Mouse (Mus musculus): ENCODE results near the gene Olfr1320.
"Not testable (repeated sequence)": the region's sequence is repeated elsewhere in the genome, so short reads cannot be mapped to it uniquely, and the experiment has no call there.

The Olfr1320 gene

DNA sequence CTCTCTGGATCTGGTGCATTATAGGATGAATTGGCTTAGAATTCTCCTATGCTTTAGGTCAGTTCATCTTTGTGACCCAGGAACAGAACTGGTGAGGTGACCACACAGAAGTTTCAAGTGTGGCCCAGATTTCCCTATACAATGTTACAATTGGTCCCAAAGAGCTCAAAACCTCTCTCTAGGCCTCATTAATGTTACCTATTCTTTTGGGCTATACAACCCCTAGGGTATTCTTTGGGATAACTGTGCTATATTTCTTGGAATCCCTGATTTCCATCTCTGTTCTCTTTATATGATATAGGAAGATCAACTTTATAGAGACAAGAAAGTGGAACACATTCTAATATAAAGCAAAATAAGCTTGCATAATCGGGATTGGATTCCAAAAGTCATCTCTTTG is at the start of gene Olfr1320:
Gene Olfr1320, plus strand, starts transcription at position 301 of the 400 bp plus-strand sequence.
- no peak for DNase-seq (ENCODE audit: low read depth, low spot score)

DNA sequence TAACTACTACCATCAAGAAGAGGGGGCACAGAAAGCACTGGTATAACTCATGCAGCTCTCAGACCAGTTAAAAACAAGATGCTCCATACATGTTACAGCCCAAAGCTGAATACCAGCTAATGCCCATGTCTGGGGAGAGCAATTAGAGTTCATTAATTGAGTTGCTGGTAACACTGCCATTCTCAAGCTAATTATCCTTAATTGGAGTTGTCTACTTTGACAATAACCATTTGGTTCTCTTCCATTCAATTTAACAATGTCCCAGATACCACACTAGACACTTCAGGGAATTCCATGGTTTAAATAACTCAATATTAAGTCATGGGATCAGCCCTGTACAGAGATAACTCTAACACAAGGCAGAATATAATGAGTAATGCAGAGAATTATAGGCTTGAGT is 44.6 kb upstream of the Olfr1320 start:
- no peak for DNase-seq (ENCODE audit: low read depth, low spot score)

DNA sequence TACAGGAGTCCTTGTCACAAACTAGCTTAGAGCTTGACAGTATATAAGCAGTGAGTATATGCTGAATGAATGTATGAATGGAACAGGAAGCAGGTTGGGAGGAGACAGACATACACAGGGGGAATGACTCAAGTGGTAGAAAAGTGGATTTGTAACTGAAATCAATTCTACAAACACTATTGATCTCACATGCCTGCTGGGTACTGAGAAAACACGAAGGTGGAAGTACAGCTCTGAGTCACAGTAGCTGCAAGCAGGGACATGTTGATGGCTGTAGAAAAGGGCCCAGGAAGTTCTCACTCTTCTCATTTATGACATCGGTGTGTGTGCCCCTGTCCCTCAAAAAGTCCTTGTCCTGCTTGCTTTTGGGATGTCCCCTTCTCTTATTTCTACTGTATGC is 40.9 kb upstream of the Olfr1320 start:
- DNase-seq (ENCODE audit: low read depth, low spot score): no peak

DNA sequence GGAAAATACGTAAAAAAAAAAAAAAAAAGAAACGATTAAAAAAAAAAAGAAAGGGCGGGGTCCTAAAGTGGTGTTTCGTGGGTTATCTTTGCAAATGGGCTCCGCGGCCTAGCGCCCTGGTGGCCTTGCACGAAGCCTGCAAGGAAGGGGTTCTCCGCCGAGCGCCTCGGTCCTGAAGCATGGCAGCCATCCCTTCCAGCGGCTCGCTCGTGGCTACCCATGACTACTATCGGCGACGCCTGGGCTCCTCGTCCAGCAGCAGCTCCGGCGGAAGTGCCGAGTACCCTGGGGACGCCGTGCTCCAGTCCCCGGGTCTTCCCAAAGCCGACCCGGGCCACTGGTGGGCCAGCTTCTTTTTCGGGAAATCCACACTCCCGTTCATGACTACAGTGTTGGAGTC is 11.4 kb upstream of the Olfr1320 start:
- DNase-seq (ENCODE audit: low read depth, low spot score): not testable (repeated sequence)

All from telencephalon, adult 2 months (tissue).